Mouse (Mus musculus): ENCODE data around the gene Fen1. TPM values are rescaled to one million over a fixed set of nuclear protein-coding genes. Genes with fewer than 3 reads are reported as not detected.

Fen1 gene
- total RNA-seq, 2 experiments from 2014 or later = 12.1 to 14.1 TPM

Small RNAs within 50 kb of the gene (microRNA-seq; reads per million reads assigned to microRNA genes)
- 0 to 0.42 reads per million in 2 experiments for gene Mir6993

Other genes with a start within 250 kb of the Fen1 start
- gene Fth1, start 223.6 kb downstream of the Fen1 start, total RNA-seq (2021) = 1,000 to 10,000 TPM; 2,362 to 2,428 TPM
- 1 to 10 TPM; 1.0 to 1.1 TPM for gene Best1, start 202.5 kb downstream of the Fen1 start, total RNA-seq (2021)
- 10 to 100 TPM in 1 of 2 experiments, 1 to 10 TPM in 1; 9.6 to 10.2 TPM for gene Rab3il1, start 202.5 kb downstream of the Fen1 start, total RNA-seq (2021)
- 10 to 100 TPM; 32.2 to 32.6 TPM for gene Fads3, start 162.6 kb downstream of the Fen1 start, total RNA-seq (2021)
- gene Fads2, start 102.4 kb downstream of the Fen1 start, total RNA-seq (2021) = 100 to 1,000 TPM; 112 to 119 TPM
- gene Fads1, start 21.3 kb downstream of the Fen1 start, total RNA-seq (2021) = 100 to 1,000 TPM; 171 to 184 TPM
- 10 to 100 TPM; 68.6 to 71.2 TPM for gene Tmem258, start 155 bp downstream of the Fen1 start, total RNA-seq (2021)
- 10 to 100 TPM; 14.1 to 17.2 TPM for gene Myrf, start 36.6 kb upstream of the Fen1 start, total RNA-seq (2021)
- gene Dagla, start 100.7 kb upstream of the Fen1 start, total RNA-seq (2021) = 10 to 100 TPM; 82.5 to 83.4 TPM
- gene Syt7, start 184.9 kb upstream of the Fen1 start, total RNA-seq (2021) = 100 to 1,000 TPM; 267 to 301 TPM

Data from left cerebral cortex, adult 18-20 months (tissue).